Mouse (Mus musculus) thymus, postnatal 10 days (tissue): ENCODE data around the gene Fut8.

Experiments
- DNase-seq, 2 experiments: peaks; one replicate each; pipeline ENCODE4 v3.0.0; 2021; ENCODE audit warnings: low spot score in 2 of 2

Fut8 gene

DNA sequence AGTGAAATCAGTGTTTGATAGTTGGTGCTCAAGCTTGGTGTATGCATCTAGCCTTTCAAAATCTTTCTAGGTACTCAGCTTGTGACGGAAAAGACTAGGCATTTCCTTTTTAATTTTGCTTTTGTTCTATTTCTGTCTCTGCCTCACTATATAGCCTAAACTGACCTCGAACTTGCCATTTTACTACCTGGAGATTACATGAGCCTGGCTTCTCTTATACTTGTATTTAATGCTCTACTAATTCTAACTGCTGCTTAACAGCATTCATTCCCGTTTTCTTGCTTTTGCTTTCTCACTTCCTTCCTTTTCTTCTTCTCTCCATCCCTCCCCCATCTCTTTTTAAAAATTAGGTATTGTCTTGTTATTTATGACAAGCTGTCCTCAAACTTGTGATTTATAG lies 67.6 kb downstream of the Fut8 start:
- DNase-seq: no peak

DNA sequence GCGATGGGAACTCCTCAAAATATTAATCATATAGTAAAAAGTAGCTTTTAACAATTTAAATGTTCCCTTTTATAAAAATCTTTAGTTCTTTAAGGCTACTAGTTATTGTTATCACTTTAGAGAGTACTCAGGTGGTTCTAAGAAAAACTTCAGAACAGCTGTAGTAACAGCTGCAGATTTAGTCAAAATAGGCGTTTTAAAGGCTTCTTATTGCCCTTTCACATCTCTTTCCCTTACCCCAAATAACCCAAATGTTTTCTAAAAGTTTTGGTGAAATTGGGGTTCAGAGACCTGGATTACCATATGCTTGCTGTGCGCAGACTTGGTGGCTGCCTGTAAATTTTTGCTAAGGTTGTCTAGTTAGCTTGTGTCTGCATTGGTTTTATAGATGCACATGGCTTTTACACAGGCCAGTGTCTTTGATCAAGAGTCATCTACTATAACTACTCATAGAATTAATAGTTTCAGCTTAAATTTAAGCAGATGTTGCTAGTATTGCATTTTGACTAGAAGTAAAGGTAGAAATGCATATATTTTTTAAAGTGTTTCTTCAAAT lies 68.9 kb downstream of the Fut8 start:
- no peak for DNase-seq

DNA sequence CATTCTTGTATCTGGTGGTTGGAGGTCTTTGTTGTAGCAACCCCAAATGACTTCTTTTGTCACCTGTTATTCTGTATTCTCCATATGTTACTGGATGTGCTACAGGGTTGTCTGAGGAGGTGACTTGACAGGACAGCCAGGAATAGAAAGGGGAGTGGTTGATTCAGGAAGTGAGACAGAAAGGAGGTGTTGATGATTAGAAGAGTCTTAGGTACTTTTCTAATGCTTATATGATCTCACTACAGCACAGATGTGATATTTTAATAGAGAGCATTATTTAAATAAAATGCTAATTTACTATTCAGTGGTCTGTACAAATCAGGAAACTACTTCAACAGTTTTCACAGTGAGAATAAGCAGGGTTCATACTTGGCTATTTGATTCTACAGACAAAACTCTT lies 71.6 kb downstream of the Fut8 start:
- DNase-seq: no peak

DNA sequence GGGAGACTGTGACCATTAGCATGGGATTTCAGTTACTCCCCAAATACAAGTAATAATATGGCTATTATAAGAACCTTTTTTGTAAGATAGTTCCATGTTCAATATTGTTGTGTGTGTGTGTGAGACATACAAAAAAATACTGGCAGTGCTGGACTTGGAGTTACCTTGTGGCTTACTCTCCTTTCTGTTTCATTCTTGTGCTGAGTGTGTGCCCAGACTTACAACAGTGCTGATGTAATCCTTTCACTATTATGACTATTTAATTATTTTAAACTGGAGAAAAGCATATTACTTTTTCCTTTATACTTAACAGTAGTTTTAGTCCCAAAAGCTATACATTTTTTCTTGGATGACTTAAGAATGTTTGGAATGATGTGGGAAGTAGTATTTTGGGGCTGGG lies 75.6 kb downstream of the Fut8 start:
- no peak for DNase-seq

DNA sequence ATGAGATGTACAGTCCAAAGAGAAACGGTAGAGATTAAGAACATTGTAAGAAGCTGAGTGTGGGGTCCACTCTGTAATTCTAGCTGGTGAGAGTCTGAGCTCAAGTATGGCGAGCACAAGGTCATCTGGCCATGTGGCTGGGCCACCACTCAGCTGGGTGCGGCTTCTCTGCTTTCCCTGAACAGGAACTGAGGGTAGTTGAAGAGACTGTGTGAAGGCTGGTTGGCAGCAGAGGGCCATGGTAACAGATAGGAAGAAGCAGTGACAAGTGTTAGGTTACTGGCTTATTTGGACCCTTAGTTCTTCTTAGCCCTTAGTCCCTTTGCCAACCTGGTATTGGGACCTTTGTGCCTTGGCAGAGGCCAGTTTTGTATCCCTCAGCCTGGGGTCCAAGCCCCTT lies 86.2 kb downstream of the Fut8 start:
- DNase-seq: no peak

DNA sequence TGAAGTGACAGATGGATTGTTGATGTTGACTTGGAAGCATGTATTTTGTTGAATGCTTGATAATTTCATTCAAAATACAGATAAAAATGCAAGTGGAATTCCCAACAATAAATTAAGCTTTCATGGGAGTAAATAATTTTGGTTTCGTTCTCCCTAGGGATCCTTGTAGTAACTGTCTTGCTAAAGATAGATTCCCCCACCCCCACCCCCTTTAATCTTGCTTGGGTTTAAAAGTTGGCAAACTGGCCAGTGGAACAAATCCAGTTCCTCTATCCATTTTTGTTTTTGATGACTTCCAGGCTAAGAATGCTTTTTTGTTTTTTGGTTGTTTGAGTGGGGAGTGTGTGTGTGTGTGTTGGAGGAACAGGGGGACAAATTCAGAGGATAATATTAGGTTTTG lies 108.6 kb downstream of the Fut8 start:
- no peak for DNase-seq

DNA sequence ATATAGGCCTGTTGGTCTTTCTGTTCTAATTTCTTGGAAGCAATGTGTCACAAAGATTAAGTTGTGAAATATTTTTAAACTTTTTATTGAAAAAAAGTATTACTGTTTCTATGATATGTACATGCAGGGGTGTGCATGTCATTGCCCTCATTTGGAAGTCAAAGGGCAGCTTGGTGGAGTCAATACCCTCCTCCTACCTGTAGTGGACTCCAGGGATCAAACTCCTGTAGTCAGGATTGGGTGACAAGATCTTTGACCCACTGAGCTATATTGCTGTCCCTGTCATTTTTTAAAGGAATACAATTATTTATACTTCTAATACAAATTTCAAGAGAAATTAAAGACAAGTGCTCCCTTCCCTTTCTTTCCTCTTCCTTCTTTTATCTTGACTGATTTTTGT lies 111.6 kb downstream of the Fut8 start:
- DNase-seq: no peak

DNA sequence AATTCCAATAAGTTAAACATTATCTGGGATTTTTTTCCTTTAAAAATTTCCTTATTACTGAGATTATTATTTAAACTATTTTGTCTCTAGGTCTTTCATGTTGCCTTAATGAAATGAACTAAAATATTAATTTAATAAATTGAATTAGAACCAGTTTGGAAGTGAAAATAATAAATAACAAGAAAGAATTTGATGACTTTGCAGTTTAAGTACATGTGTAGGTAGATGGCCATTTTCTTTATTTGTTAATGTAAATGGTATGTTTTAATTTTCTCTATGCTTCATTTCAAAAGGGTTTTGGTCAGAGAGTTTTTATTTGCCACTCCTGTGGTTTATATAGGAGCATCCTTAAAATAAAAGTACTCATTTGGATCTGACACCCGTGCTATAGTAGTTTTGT lies 177.8 kb downstream of the Fut8 start:
- no peak for DNase-seq

DNA sequence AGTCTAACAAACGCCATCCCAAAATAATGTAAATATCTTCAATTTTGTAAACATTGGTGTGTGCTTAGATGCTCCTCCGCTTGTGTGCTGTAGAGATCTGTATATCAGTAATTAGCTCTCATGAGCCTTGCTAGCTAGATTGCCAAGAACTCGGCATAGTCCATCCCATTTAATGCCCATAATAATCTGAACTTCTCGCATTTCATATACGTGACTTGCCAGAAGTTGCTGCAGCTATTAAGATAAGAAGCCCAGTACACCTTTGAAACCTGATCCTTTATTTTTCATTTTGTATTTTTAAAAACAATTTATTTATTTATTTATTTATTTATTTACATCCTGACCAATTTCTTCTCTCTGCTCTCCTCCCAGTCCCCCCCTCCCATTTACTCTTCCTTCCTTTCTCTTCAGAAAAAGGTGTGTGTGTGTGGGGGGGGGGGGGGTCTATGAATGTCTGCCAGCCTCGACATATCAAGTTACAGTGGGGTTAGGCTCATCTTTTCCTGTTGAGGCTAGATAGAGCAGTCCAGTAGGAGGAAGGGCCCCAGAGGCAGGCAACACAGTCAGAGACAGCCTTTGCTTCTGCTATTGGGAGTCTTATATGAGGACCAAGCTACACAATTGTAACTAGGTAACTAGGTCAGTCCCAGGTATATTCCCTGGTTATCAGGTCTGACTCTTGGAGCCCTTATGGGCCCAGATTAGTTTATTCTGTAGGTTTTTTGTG lies 183.9 kb downstream of the Fut8 start:
- no peak for DNase-seq

DNA sequence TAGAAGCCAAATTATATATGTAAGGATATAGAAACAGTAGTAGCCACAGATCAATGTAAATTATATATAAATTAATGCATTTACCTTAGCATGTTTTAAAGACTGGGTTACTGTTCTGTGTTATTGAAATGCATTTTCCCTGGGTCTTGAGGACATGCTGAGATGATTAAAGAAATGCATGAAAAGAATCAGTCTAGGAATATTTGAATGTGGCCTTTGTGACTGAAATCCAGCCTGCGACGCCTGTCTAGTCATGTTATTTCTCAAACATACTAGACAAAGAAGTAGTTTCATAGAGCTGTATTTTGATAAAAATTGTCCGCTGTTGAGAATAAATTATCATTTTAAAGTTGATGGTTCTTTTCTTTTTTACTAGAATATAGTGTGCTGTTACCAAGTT lies 188.2 kb downstream of the Fut8 start:
- no peak for DNase-seq

DNA sequence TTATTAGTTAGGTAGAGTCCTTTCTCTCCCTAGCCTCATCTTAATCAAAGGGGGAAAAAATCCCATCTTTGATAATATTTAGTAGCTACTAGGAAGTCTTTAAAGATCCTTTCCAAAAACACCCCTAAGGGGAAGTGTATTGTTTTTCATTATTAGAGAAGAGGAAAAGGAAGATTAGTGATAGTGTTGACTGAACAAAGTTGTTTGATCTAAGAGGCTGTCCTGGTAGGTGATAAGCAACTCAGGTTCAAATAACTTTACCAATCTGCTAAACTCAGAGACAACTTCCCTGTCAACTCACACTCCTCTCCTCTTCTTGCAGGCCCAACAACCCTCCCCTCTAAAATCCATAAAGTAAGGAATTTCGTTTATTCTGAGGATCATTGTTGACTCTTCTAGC lies 190.2 kb downstream of the Fut8 start:
- no peak for DNase-seq

DNA sequence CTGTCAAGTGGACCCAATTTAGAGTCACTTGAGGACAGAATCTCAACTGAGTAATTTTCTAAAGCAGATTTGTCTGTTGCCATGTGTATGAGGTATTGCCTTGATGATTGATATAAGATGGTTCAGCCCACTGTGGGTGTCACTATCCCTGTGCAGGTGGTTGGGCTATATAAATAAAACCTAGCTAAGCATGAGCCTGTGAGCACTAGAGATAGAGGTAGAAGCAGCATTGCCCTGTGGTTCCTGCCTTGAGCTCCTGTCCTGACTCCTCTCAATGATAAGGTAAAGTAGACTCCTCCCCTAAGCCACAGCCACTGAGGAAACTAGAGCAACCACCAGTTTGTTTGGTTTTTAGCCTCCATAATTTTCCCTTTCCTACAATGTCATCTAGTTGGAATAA lies 191.5 kb downstream of the Fut8 start:
- no peak for DNase-seq

DNA sequence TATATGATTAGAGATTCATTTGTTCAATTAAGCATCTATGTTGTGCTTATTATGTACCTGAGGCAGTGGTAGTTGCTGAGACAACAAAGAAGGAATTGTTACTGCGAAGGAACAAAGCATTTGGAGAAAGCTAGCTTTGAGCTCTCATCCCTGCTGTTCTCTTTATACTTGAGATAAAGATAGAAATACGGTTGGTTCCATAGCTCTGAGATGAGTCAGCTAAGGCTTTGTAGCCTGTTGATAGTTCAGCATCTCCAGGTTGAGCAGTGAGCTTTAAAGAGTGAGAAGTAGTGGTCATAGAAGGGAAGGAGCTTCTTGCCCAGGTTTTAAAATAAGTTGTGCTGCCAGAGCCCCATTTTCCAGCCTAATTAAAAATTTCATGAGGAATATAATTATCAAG lies 198.8 kb downstream of the Fut8 start:
- DNase-seq: no peak

DNA sequence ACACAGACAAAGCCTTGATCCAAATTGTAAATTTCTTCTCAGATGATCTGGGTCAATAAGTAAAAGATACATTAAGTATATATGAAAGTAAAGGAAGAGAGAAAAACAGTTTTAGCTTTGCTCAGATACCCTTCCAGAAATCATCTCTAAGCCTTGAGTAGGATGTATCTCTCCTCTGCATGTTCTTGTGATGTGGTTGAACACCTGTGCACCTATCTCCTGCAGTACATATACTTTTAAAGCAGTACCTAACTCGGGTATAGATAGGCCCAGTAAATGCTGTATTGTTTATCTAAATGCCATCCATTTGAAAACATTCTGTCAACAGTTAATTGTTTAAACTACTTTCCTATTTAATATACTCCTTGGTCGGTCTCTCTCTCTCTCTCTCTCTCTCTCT lies 212.9 kb downstream of the Fut8 start:
- DNase-seq: peak; percentile 39 to 51

DNA sequence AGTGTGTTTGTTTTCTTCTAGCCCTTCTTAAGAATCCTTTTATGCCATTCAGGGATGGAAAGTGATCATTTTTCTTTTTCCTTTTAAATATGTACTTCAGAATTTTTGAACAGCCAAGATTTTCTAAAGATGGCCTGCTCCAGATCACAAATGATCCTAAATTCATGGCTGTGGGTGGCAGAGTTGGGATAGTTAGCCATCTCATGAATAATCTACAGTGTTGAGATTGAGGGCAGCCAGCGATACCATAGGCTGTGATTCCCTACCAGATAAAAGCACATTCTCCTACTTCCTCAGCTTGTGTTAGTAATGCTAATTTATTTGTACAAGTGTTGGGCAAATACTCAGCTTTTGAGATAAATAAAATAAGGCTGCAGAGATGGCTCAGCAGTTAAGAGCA lies 228.3 kb downstream of the Fut8 start:
- no peak for DNase-seq

DNA sequence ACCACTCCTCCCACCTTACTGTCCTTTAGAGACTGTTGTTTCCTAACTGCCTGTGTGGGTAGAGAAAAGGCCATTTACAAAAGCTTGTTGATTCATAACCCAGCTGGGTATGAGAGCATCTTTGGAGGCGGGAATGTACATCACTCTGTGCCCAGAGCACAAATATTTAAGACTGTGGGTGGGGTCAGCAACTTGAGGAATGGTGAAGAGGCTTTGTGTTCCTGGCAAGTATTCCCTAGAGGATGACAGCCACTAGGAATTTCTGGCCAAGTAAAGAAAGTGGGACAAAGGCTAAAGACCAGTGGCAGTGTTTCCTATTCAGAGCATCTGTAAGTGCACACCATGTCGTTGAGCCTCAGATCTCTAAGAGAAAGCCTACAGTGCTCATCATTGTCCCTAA lies 242.0 kb downstream of the Fut8 start:
- no peak for DNase-seq

DNA sequence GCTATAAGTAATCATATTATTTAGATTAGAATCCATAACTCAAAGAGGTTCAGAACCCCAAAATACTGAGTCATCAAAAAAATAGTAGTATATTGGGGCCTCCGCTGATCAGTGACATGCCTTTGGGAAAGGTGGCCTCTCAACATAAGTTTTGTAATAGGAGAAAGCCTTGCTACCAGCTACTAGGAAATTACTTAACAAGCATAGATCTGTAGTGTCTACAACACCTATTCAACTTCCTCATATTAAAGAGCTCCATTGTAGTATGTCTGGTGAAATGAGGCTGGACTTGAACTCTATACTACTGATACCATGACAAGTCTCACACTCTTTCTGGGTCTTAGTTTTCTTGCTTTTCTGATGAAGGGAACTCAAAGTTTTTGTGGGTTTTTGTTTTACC lies 243.2 kb downstream of the Fut8 start:
- DNase-seq: no peak

DNA sequence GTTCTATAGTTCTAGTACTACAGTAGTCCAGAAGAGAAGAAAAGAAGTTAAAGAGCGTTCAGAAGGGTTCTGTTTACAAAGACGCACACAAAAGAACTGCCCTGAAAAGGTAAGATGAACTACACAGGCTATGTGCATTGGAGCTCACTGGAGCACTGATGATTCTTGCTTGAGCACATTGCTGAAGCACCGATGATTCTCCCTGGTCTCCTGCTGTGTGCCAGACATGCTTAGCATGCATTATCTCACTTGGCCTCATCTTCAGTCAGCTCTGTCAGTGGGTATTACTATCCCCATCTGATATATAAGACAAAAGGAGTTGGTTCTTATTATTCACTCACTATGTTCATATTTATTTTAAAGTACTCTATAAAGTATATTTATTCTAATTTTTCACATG lies 243.9 kb downstream of the Fut8 start:
- DNase-seq: no peak

DNA sequence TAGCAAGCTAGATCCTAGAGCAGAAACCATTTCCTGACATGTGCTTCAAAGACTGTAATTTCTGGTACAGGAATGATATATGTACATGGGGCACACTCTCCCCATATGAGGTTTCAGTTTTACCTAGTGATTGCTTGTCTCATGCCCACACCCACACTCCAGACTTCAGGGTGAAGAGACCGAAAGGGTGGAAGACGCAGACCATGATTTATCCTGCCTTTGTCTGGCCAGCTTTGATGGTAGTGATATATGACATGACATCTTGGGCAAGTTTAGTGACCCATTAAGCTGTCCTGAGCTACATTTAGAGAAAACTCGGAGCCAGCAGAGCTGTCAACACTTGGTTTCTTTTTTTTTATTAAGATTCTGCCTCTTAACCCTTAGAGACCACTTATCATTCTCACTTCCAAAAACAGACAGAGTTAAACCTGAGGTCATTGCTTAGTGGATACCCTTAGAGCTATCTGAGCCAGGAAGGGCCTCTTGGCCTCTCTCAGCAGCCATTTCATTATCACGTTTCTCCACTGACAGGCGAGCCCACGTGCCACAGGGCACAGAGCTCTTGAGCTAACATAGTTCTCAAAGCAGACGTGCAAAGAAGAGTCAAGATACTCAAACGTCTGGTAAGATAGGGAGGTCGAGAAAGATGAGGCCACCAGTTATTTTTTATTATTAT lies 245.4 kb downstream of the Fut8 start:
- no peak for DNase-seq

DNA sequence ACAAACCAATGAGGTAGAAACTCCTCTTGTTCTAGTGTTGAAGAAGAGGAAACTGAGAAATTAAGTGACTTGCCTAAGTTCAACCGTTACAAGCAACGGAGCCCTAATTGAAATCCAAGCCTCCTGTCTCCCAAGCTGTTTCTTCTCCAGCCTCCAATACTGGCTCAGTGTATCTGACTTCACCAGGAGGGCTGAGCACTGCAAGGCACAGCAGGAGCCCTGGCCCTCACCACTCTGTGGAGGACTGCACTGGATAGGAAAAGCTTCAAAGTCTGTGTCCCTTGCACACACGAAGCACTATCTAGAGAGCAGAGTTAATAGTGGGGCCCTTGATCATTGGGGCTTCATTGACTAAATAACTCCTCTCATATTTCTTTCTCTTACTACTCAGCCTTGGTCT lies 246.8 kb downstream of the Fut8 start:
- no peak for DNase-seq

DNA sequence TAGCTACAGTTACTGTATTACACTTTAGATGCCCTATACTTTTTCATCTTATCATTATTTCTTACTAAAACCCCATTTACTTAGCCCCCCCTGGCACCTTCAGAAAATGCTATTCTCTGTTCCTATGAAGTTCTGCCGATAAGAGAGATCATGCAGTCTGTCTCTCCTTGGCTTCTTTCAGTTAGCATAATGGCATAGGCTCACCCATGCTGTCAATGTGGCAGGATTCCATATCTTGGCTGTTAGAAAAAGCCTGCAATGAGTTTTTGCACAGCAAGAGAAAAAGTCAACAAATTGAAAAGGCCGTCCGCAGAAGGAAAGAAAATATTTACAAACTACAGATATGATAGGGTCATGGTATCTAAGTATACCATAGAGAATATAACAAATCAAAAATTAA lies 253.6 kb downstream of the Fut8 start:
- DNase-seq: no peak

DNA sequence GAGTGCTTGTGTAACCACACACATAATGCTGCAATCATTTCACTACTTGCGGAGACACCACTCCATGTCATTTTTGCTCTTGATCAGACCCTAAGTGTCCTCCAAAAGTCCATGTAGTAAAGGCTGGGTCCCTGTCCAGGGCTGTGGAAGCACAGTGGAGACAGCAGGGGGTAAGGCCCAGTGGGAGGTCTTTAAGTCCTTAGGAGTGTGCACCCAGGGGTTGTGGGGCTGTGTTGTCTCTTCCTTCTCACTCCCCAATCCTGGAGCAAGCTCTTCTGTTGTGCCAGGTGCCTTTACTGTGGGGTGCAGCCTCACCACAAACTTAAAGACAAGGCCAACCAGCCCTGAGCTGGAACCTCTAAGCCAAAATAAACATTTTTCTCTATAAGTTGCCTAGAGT lies 257.9 kb downstream of the Fut8 start:
- DNase-seq: no peak

DNA sequence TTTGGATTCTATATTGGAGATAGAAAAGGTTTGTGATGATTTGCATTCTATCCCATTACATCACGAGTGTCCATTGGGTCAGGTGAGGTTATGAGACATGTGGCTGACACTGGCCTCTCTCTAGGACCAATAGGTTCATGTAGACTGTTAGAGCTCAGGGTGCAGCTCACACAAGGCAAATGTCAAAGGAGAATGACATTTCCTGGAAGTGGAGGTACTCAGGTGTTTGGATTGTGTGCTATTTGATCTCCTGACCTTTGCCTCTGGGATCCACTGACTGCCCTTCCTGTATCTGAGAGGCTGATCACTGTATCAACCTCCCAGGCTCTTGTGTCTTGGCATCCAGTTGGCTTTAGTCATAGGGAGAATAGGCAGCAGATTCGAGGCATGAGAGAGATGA lies 260.2 kb downstream of the Fut8 start:
- no peak for DNase-seq
